Mouse (Mus musculus): ENCODE measurements around the gene Picalm.
"Not testable (repeated sequence)": the region's sequence is repeated elsewhere in the genome, so short reads cannot be mapped to it uniquely, and the experiment has no call there.

Picalm gene

DNA sequence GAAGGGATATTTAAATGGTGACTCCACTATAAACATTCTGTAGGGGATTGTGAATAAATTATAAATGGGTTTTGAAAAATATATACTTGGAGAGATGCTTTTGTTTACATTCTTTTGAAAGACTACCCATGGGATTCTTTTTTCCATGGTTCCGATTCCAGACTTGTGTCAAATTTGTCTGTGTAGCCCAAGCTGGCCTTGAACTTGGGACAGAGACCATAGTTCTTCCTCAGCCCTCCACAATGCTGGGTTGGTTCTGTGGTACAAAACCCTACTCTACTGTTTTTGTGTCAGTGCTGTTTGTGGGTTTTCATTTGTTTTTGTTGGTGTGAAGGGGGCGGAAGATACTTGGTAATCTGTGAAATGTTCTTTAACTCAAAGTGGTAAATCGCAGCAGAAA is 2.3 kb downstream of the Picalm start:
- DNase-seq (ENCODE audit: low read depth): no peak

- no peak for DNase-seq (ENCODE audit: low read depth)
These were observed 6.7 kb downstream of the Picalm start for GRCm38 (mm10) chr7:90136736-90137135.

- DNase-seq (ENCODE audit: low read depth): no peak
These were observed 8.3 kb downstream of the Picalm start for GRCm38 (mm10) chr7:90138359-90138758.

- DNase-seq (ENCODE audit: low read depth): no peak
These were observed 10.3 kb downstream of the Picalm start for GRCm38 (mm10) chr7:90140290-90140689.

GRCm38 (mm10) chr7:90144275-90144674 is 14.3 kb downstream of the Picalm start:
- no peak for DNase-seq (ENCODE audit: low read depth)

GRCm38 (mm10) chr7:90144971-90145370 is 15.0 kb downstream of the Picalm start:
- no peak for DNase-seq (ENCODE audit: low read depth)

DNA sequence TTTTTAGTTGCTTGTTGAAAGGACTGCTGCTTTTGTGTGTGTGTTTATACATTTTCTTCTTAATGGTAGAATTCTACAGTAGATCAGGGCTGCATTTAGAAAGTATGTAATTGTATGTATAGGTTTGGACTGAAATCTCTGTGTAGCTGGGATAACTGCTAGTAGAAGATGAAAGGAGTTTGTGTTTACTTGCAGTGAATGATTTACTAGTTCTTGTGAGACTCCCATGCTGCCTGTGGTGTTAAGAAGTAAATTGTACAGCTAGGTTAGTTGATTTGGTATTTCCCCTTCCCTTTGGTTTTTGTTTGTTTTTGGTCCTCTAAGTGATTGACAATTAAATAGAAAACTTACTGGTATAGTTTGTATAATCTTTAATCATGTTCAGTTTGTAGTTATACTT is 15.4 kb downstream of the Picalm start:
- DNase-seq (ENCODE audit: low read depth): no peak

DNA sequence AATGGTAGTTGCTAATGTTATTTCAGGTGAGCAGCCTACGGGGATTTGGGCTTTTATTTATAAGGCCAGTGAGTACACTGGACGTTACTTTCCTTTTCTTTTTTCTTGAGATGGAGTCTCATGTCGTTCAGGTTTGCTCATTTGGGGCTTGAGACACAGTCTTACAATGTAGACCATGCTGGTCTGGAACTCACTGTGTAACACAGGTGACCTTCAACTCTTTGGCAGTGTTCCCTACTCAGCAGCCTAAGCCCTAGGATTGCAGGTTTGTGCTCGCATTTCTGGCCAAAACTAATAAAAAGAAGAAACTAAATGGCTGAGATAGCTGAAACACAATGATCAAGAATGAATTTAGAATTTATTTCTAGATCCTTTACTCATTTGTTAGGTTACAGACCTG is 15.9 kb downstream of the Picalm start:
- no peak for DNase-seq (ENCODE audit: low read depth)

DNA sequence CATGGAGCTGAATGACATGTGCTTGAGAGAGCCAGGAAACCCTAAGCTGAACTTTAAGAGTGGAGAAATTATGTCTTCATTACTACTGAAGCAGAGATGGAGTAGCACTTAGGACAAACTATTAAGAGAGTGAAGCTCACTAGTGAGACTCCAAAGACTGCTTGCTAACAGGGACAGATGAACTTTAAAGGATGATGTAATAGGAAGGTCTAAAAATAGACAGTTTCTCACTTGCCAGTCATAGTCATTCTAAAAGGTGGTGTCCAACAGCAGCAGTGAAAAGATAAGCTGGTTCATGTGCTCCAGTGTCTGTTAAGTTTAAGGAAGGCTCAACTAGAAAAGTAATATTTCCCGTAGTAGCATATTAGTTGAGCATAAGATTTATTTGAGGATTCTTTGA is 16.3 kb downstream of the Picalm start:
- DNase-seq (ENCODE audit: low read depth): no peak

GRCm38 (mm10) chr7:90148023-90148422 is 18.0 kb downstream of the Picalm start:
- no peak for DNase-seq (ENCODE audit: low read depth)

DNA sequence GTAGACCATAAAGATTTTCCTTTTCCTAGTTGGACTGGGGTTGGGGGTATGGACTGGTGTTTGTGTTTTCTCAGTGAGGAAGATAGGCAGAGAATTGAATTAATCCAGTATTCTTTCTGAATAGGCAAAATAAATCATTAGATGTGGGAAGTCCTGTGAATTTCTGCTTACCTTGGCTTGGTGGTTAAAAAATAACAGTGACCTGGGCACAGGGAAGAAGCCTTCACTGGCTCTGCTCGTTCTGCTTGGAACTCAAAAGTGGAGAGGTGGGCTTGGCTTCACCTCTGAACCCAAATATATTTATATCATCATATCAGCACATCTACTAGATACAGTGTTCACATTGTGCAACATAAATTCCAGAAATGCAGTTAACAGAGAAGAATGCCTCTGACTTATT is 18.5 kb downstream of the Picalm start:
- no peak for DNase-seq (ENCODE audit: low read depth)

- DNase-seq (ENCODE audit: low read depth): no peak
These were observed 20.3 kb downstream of the Picalm start for GRCm38 (mm10) chr7:90150311-90150710.

DNA sequence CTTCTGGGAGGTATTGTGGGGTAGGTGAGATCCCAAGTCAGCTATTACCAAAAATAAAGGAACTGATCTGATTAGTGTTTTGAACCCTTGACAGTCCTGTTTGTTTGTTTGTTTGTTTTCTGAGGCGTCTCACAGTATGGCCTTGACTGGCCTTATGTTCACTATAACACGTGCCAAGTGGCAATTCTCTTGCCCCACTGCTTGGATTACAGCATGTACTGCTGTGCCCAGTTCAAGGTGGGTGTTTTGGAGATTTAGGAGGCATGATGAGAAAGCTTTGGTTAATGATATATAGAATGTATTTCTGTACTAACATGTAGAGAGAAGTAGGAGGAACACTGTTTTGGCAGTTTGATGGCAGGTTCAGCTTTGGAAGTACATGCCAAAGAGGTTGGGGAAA is 28.0 kb downstream of the Picalm start:
- no peak for DNase-seq (ENCODE audit: low read depth)

DNA sequence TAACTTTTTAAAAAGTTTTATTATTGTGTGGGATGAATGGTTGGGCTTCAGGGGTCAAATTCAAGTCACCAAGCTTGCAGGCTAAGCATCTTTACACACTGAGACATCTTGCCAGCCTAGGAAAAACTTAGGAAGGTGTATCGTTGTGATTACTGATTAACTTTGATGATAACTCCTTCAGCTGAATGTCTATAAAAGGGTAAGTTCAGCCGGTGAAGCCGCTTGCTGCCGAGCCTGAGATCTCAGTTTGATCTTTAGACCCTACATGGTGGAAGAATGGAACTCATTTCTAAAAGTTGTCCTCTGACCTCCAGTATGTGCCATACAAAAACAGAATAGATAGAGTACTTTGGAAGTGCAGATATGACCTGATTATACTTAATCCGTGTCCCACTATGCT is 30.6 kb downstream of the Picalm start:
- DNase-seq (ENCODE audit: low read depth): no peak

- no peak for DNase-seq (ENCODE audit: low read depth)
These were observed 34.3 kb downstream of the Picalm start for GRCm38 (mm10) chr7:90164276-90164675.

GRCm38 (mm10) chr7:90165970-90166369 is 36.0 kb downstream of the Picalm start:
- DNase-seq (ENCODE audit: low read depth): no peak

GRCm38 (mm10) chr7:90167777-90168176 is 37.8 kb downstream of the Picalm start:
- not testable (repeated sequence) for DNase-seq (ENCODE audit: low read depth)

DNA sequence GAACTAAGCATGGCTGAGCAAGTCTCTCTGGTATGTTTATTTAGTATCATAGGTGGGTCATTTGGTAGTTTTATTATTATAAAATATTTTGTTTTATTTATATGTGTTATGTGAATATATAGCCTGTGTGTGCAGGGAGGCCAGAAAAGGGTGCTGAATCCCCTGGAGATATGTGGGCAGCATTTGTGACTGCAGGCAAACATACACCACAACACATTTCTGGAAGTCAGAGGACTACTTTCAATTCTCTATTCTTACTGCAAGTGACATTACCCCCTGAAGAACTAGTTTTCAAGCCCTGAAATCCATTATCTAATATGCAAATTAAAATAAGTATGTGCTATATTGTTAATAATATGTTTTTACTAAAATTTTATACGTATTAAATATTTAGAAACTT is 43.8 kb downstream of the Picalm start:
- no peak for DNase-seq (ENCODE audit: low read depth)

DNA sequence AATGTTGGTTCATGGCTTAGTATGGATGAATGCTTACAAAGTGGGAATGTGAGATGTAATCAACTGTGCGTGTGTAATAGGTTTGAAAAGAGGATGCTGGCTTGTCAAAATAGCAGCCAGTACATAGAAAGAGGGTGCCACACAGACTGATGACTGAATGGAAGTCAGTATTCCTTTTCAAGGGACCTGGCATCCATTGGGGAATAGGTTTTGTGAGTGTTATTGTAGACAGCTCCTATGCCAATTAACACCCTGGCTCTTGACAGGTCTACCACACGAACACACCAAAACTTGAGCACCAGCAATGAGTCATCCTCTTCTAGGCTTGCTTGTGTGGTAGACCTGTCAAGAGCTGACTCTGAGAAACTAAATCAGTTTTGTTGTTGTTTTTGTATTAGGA is 45.6 kb downstream of the Picalm start:
- no peak for DNase-seq (ENCODE audit: low read depth)

DNA sequence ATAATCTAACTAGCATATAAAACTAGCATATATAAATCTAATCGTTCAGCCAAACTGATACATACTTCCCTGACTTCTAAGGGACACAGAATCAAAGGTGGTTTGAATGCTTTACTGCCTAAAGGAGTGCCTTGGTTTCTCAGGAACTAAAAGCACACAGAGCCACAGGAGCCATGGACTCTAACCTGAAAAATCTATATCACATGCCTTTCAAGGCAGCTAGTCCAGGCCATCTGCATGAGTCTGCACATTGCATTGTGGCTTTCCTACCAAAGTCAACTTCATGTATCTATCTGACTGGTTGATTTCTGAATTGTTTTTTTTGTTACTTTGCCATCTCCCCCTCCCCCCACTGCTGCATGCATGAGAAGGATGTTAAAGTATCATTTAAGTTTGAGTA is 50.6 kb downstream of the Picalm start:
- DNase-seq (ENCODE audit: low read depth): no peak

- DNase-seq (ENCODE audit: low read depth): peak; percentile 64
These were observed 70.2 kb downstream of the Picalm start for GRCm38 (mm10) chr7:90200251-90200650.

DNA sequence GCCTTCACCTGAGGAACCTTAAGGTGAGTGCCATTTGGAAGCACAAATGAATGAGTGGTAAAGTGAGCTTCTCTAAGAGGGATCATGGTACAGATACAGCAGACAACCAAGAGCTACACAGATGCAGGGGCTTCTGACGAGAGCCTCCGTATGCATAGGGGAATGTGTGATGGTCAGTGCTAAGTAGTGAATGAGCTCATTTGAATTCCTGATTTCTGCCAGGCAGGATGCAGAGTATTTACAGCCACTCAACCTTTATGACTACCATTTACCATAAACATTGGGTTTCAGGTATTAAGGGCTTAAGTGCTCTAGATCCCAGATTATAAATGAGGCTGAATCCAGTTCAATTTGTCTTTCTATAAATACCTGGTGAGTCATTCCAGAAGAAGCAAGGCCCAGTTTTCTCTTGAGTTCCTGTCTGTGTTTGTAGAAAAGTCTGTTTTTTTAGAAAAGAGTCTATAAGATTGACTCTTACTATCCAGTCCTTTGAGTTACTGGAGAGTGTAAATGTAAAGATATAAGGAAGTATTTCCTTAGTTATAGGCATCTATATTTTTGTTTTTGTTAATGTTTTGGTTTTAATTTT is 72.0 kb downstream of the Picalm start:
- DNase-seq (ENCODE audit: low read depth): no peak

DNA sequence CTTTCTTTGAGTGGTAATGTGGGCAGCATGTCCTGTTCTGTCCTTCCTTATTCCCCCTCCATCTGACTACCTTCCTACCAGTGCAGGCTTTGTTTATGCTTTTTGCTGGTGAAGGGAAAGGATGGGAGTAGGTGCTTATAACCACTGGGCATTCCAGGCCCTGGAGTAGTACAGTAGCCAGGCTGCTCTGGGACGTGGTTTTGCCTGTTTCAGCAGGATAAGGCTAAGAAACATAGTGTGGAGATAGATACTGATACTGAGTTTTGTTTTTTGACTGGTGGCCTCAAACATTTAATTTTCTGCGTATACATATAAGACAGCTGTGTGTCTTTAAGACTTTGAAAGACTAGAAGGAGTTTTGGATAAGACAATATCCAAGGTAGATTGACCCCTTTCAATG is 73.9 kb downstream of the Picalm start:
- no peak for DNase-seq (ENCODE audit: low read depth)

GRCm38 (mm10) chr7:90210116-90210515 is 80.1 kb downstream of the Picalm start:
- DNase-seq (ENCODE audit: low read depth): no peak

DNA sequence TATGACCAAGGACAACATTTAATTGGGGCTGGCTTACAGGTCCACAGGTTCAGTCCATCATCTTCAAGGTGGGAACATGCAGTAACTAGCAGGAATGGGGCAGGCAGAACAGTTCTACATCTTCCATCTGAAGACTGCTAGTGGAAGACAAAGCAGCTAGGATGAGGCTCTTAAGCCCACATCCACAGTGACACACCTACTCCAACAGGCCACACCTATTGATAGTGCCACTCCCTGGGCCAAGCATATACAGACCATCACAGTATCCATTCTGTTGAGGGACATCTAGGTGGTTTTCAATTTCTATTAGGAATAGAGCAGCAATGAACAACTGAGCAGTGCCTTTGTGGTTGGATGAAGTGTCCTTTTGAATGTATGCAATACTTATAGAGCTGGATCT is 80.9 kb downstream of the Picalm start:
- DNase-seq (ENCODE audit: low read depth): no peak

Measured in fibroblast of lung, adult 2 months (primary cell).